Mouse (Mus musculus) testis, postnatal 10 days (tissue): ENCODE data around the gene Strip2.

ENCODE experiments used
- DNase-seq: peaks from one replicate; pipeline ENCODE4 v3.0.0; 2021; ENCODE audit warnings: low spot score

Gene Strip2

GRCm38 (mm10) chr6:30009204-30009603, 92.4 kb downstream of the Strip2 start:
- DNase-seq = no peak
